Mouse (Mus musculus) cerebellum, postnatal 10 days (tissue): ENCODE data around the gene Gab1.

Source experiments
- DNase-seq, 2 experiments: peaks; one replicate each; pipeline ENCODE4 v3.0.0; 2021; ENCODE audit warnings: mixed read lengths in 2 of 2

Gab1 gene

DNA sequence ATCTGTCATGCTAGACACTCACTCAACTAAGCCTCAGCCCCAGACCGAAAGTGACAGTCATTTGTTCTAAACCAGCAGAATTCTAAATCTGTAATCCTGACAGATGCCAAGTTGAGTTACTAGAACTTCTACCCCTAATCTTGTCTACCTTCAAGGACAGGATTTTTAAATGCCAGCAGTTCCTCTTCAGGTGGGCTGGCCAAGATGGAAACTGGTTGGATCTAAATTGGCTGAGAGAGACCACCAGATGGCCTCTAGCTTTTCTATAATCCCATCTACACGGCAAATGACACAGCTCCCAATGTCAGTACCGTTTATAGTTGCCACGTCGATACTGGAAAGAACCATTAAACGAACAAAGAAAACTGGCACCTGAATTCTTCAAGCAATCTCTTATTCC, 8.9 kb downstream of the Gab1 start:
- DNase-seq: peak; percentile 67 to 69

GRCm38 (mm10) chr8:80870535-80871204, 9.6 kb downstream of the Gab1 start:
- peak in 1 of 2 experiments; percentile 31 for DNase-seq

- DNase-seq: peak; percentile 27 to 47
Observed at GRCm38 (mm10) chr8:80869881-80870328, 10.4 kb downstream of the Gab1 start.

GRCm38 (mm10) chr8:80868801-80869323, 11.5 kb downstream of the Gab1 start:
- DNase-seq: no peak

DNA sequence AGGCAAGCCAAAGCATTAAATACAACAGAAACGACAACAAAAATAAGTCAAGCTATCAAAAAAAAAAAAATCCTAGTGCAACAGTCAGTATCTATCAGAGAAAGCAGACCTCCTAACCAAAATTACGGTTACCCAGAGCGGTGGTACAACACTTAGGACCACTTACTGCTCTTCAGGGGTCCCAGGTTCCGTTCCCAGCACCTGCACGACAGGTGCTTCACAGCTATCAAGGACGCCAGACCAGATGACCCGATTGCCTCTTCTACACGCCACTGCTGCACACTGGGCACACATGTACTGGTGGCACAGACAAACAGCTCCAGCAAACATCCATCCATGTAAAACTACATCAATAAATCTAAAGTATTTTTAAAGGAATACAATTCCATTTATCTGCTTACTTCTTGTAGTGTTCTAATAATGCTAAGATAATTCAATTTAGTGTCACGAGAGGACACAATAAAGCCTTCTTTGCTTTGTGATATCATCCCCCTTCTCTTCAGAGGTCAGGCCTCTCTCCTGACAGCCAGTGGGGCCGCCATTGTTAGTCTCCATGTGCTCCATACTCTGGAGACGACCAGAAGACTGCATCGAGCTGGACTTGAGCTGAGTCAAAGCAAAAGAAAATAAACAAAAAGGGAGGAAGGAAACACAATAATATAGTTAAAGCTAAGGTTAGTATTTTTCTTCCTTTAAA, 12.2 kb downstream of the Gab1 start:
- no peak for DNase-seq

GRCm38 (mm10) chr8:80867598-80867997, 12.7 kb downstream of the Gab1 start:
- peak; percentile 58 to 74 for DNase-seq

DNA sequence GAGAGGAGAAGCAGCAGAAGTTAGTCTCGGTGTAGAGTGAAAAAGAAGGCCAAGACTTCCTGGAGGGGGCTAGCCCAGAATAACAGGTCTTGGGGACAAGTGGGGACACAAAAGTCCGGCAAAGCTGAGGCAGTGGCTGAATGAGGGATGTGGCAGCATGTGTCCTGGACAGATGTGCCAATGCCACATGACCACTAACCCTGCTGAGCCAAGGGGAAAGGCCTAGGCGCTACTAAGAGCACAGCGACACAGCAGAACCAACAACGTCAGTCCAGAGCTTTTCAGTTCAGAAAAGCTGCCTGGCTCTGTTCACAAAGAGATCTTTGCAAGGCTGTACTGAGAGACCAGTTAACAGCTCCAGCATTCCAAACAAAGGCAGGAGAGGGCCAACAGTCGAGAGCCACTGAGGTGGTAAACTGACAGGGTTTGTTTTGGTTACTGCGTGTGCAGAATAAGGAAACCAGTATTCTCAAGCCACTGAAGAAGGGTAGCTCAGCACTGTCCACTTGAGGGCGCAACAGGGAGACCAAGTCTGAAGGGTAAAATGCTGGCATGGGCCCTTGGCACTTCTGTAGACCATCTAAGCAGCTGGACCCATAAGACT, 15.0 kb downstream of the Gab1 start:
- DNase-seq: peak; percentile 45 to 59

- no peak for DNase-seq
Observed at GRCm38 (mm10) chr8:80863393-80863792, 16.9 kb downstream of the Gab1 start.

DNA sequence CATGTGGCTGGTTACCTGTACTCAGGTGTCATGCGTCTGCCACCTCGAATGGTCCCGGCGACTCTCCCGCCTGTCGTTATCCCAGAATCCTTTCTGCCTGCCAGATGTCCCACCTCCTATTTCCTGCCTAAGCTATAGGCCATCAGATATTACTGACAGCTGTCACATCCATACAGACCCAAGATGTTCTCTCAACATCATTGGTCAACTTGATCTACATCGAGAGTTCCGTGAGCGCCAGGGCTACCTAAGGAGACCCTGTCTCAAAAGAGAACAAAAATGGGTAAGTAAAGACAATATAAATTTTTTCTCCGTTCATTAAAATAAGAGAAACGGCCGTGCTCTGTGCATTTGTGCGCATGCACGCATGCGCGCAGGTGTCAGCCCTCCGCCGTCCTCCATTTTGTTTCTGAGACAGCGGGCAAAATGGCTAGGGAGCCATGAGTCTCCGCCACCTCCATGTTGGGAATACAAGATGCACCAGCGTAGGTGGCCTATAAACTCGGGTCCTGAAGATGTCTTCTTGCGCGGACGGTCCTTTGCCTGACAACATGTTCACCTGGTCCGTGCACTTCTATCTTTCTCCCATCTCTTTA, 21.0 kb downstream of the Gab1 start:
- DNase-seq: no peak

- DNase-seq: no peak
Observed at GRCm38 (mm10) chr8:80857851-80858367, 22.4 kb downstream of the Gab1 start.

DNA sequence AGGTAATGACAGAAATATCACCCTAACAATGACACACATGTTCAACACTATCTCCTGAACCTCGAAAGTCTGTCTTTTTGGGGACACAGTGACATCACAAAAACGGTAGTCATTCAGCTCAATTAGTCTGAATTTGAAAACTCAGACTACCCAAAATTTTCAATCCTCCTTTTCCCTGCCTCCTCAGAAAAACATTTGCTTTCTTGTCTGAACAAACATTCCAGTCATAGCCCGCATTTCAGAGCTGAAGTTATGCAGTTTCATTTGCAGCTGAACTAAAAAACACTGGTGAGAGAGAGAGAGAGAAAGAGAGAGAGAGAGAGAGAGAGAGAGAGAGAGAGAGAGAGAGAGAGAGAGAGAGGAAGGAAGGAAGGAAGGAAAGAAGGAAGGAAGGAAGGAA, 23.2 kb downstream of the Gab1 start:
- DNase-seq: no peak

GRCm38 (mm10) chr8:80856606-80857005, 23.7 kb downstream of the Gab1 start:
- peak; percentile 82 to 84 for DNase-seq

DNA sequence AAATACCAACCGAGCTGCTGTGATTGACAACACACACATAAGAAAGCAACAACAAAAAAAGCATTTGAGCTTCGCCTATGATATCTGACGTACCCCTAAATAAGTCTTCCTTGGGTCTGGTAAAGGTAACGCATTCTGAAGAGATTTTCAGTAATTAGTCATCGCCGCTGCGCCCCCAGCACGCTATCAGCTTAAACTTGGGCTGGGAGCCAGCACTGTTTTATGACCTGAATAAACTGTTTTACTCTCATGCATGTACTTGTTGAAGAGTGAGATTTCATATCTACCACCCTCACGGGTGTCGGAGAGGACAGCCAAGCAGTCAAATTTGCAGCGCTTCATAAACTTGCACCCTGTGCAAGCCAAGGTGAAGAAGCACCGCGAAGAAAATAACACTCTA, 26.7 kb downstream of the Gab1 start:
- peak; percentile 77 to 79 for DNase-seq

- no peak for DNase-seq
Observed at GRCm38 (mm10) chr8:80853208-80853607, 27.1 kb downstream of the Gab1 start.

GRCm38 (mm10) chr8:80852412-80853165, 27.7 kb downstream of the Gab1 start:
- no peak for DNase-seq

DNA sequence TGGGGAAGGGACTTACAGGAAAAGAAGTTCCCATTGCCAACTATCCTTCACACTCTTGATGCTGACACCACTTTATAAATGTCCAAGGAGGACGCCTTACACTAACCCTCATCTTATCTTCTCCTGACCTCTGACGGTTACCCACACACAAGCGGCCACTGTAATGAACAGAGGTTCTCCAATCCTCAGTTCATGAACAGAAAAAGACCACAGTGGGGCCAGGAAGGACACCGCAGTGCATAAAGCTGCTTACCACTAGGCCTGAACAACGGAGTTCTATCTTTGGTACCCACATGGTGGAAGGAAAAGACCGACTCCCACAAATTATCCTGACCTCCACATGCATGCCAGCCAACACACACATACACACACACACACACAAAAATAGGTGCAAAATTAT, 28.7 kb downstream of the Gab1 start:
- no peak for DNase-seq

GRCm38 (mm10) chr8:80850013-80850412, 30.3 kb downstream of the Gab1 start:
- no peak for DNase-seq

DNA sequence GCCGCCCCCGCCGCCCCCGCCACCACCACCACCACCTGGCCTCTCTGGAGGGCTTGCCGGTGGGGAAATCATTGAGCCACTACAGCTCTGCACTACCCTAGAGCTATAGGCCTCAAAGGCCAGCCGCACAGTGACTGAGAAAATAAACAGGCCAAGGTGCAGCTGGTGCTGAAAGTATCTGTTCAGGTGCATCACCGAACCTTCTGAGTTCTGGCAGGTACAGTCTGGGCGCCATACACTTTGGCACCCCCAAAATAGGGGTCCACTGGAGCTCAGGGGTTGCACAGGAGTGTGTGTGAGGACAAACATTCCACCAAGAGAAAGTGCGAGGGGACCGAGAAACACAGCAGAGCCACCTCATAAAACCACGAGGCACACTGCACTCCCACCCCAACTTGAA, 31.7 kb downstream of the Gab1 start:
- peak in 1 of 2 experiments; percentile 22 for DNase-seq

DNA sequence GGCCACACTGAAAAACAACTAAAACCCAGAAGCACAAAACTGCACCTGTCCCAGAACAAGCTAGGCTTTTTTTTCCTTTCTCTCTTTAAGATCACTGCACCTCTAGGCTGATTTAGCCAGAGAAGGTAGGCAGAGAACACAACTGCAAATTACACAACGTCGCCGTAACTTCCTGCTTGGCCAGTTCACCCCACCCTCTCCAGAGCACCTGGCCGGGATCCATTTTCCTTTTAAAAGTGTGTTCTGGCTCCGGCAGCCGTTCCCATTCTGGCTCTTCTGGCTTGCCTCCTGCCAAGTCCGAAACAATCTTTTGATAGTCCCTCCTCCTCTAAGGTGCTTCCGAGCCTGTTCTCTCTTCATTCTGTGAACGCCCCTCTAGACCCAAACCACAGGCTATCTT, 32.4 kb downstream of the Gab1 start:
- DNase-seq: peak in 1 of 2 experiments; percentile 36

DNA sequence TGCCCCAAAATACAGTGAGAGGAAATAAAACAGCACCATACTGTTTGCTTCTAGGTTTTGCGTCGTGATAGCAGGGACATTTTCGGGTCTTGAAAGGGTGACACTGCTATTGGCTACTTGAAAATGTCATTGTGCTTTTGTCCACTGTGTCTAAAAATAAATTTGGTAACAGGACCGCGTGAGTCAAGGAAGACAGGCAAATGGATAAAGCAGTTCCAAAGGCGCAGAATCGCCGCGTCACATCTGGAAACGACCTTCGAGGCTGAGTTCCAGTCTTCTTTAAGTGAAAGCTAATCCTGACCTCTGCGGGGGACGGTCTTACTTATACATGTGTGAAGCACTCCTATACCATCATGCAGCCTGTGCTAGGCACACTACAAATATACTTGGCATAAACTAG, 35.0 kb downstream of the Gab1 start:
- no peak for DNase-seq

DNA sequence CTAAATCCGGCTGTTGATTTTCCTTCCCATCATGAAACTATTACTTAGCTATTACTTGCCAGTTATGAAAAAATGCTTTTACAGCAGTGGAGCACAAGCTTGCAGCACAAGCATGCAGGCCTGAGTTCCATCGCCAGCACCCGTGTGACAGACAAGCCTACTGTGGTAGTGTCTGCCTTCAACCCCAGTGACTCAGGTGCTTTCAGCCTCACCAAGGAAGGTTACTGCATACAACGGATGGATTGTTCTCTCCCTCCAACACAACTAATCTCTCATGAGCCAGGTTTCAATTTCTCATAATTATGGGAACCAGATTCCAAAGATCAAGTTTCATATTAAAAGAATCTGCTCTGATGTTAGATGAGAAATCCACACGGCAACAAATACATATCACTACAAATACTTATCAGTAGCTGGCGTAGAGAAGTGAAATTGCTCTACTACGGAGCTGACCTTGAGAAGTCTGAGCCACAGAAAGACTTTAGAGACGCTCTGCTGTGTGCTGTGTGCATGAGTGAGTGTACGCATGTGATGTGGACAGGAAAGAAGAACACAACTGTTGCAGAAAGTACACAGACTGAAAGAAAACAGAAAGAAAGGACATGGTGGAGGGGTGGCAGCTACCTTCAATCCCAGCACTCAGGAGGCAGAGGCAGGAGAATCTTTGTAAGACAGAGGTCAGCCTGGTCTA, 36.4 kb downstream of the Gab1 start:
- DNase-seq: no peak

DNA sequence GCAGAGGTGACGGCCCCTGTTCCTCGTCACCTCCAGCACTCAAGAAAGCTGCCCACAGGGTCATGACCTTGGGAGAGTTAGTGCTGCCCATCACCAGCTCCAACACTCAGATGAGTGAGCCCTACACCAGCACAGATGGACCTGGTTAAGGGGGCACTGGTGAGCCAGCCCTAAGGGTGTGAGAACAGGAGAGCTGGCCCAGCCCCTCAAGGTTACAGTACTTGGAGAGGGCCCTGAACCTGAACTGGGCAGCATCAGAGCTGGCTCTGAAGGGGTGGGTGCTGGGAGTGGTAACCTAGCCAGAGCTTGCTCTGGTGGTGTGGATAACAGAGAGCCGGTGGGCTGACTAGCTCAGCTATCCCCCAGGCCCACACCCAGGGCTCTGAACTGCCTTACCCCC, 37.8 kb downstream of the Gab1 start:
- DNase-seq: no peak
